Mouse (Mus musculus): ENCODE data around the gene Dlg5. TPM values are rescaled to one million over a fixed set of nuclear protein-coding genes. Genes with fewer than 3 reads are reported as not detected.

Dlg5 gene
- 12.3 and 29.2 TPM in 2 replicates for total RNA-seq (2014; rRNA removed; ENCODE audit: low replicate concordance)
- 2.6 TPM in 2 replicates for polyA plus RNA-seq (2015; fragmentation: Nextera tagmentation; extraction: Ambion mirVana)

DNA sequence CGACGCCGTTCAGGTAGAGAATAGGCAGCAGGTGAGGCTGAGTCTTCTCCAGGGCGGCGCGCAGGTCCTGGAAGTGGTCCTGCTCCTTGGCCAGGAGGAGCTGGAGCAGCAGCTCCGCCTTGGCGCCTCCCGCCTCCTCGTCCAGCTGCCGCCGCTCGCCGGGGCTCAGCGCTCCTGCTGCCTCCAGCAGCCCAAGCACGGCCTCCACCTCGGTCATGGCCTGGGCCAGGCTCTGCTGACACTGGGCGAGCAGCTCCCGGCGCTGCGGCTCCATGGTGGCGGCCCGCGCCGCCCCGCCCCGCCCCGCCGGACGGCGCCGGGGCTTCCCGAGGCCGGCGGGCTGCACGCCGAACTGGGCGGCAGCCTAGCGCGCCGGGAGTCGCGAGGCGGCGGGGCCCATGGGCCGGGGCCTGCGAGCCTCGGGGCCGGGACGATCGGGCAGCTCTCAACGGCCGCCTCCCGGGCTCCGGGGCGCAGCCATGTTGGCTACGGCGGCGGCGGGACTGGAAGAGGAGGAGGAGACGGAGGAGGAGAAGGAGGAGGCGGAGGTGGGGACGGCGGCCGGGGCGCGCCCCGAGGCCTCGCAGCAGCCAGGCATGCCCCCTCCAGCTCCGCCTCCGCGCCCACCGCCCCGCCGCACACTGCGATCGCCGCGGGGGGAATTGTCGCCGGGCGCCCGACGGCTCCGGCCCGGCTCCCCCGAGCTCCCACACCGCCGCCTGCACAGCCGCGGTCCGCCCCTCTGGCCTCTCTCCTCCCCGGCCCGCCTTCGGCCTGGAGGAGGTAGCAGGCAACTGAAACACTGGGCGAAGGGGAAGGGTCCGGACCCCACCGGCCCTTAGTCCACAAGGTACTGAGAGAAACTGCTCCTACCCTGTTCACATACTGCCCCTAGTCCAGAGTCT, at the start of gene Dlg5:
Gene Dlg5 (minus strand): TSS at position 744 of the 905 bp plus-strand sequence.
- TF ChIP-seq CTCF (IDR thresholded peaks at IDR 0.05; ENCODE audit: low read depth) (no peak), EP300 (IDR thresholded peaks at IDR 0.05; ENCODE audit: low read depth) (no peak)
- ATAC-seq (ENCODE audit: insufficient read depth, low read depth): peak; percentile 85
- Histone ChIP-seq H3K36me3 (replicated peaks; ENCODE audit: control insufficient read depth, insufficient read depth, low read length) (no peaks in the 10 kb centered on the region; the same call in 1 of the 2 replicates), H3K4me1 (ENCODE audit: control insufficient read depth, insufficient read depth) (no peaks in the 10 kb centered on the region; the same call in 1 of the 2 replicates), H3K27me3 (ENCODE audit: control insufficient read depth, insufficient read depth, low read length) (no peaks in the 10 kb centered on the region), H3K4me3 (ENCODE audit: low read depth, low read length) (peak within 1 kb of the TSS; percentile 93), H3K27ac (ENCODE audit: low read depth) (peak within 1 kb of the TSS; percentile 84), H3K9ac (replicated peaks; ENCODE audit: low read depth, low read length) (peak within 1 kb of the TSS; percentile 96), H3K4me2 (ENCODE audit: low read depth, low read length) (peak within 1 kb of the TSS; percentile 99), H3K9me3 (replicated peaks; ENCODE audit: control insufficient read depth, low read length) (no peaks in the 10 kb centered on the region)
- WGBS: under 1% methylated on average over 72 of the region's 98 CpGs
- peak; percentile 43 for DNase-seq (ENCODE audit: low spot score)

DNA sequence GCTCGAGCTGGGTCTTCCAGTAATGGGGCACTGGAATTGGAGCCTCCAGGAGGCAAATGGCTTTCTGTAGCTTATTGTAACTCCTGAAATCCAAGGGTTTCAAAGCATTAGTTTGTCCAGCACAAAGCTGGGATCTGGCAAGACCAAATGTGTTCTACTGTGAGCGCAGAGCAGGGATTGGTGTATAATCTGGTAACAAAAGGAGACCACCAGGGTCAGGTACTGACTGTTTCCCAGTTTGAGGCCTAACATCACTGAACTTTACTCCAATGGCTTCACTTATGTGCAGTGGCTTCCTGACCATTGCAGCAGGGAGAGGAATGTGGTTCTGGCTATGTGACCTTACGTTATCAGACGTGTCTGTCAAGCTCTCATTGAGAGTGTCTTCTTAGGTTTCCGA, 47.9 kb upstream of the Dlg5 start:
- H3K27me3 ChIP-seq (ENCODE audit: control insufficient read depth, insufficient read depth, low read length): no peaks in the 10 kb centered on the region
- no peak overlapping the region for H3K4me3 ChIP-seq (ENCODE audit: low read depth, low read length)
- DNase-seq (ENCODE audit: low spot score) (no peak), ATAC-seq (ENCODE audit: insufficient read depth, low read depth) (no peak)
- no peak overlapping the region for H3K27ac ChIP-seq (ENCODE audit: low read depth)
- no peak overlapping the region for H3K9ac ChIP-seq (replicated peaks; ENCODE audit: low read depth, low read length)
- TF ChIP-seq EP300 (IDR thresholded peaks at IDR 0.05; ENCODE audit: low read depth) (no peak), CTCF (IDR thresholded peaks at IDR 0.05; ENCODE audit: low read depth) (no peak)
- H3K4me1 ChIP-seq (ENCODE audit: control insufficient read depth, insufficient read depth): no peaks in the 10 kb centered on the region
- no peaks in the 10 kb centered on the region for H3K36me3 ChIP-seq (replicated peaks; ENCODE audit: control insufficient read depth, insufficient read depth, low read length)
- H3K4me2 ChIP-seq (ENCODE audit: low read depth, low read length): no peak overlapping the region
- 54% methylated on average over 5 of the region's 5 CpGs for WGBS
- no peaks in the 10 kb centered on the region for H3K9me3 ChIP-seq (replicated peaks; ENCODE audit: control insufficient read depth, low read length)

DNA sequence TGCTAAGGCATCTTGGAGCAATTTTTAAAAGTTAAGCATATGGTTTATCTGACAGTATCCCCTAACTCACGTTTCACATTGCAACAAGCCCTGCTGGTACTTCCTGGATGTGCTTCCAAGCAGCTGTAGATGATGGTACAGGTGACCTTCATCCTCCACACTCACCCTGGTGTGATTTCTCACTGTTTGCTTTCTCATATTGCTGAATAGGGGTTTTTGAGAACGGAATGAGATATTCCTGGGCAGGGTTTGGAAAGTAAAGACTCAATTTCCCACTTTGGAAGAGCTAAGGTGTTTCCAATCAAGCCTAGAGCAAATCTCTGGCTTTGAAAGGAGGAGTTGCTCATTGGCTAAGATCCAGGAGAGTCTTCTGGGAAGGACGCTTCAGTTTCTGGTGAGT, 47.2 kb upstream of the Dlg5 start, which contains the start of gene E330034G19Rik:
Gene E330034G19Rik (plus strand): TSS at position 301 of the 400 bp plus-strand sequence.
- Histone ChIP-seq H3K9ac (replicated peaks; ENCODE audit: low read depth, low read length) (no peak within 1 kb of the TSS), H3K9me3 (replicated peaks; ENCODE audit: control insufficient read depth, low read length) (no peaks in the 10 kb centered on the region), H3K4me2 (ENCODE audit: low read depth, low read length) (no peak within 1 kb of the TSS), H3K27ac (ENCODE audit: low read depth) (no peak within 1 kb of the TSS), H3K4me1 (ENCODE audit: control insufficient read depth, insufficient read depth) (no peaks in the 10 kb centered on the region), H3K4me3 (ENCODE audit: low read depth, low read length) (no peak within 1 kb of the TSS), H3K36me3 (replicated peaks; ENCODE audit: control insufficient read depth, insufficient read depth, low read length) (no peaks in the 10 kb centered on the region), H3K27me3 (ENCODE audit: control insufficient read depth, insufficient read depth, low read length) (no peaks in the 10 kb centered on the region)
- 36% methylated on average over 3 of the region's 3 CpGs for WGBS
- DNase-seq (ENCODE audit: low spot score): no peak
- ATAC-seq (ENCODE audit: insufficient read depth, low read depth): no peak
- TF ChIP-seq EP300 (IDR thresholded peaks at IDR 0.05; ENCODE audit: low read depth) (no peak), CTCF (IDR thresholded peaks at IDR 0.05; ENCODE audit: low read depth) (no peak)

DNA sequence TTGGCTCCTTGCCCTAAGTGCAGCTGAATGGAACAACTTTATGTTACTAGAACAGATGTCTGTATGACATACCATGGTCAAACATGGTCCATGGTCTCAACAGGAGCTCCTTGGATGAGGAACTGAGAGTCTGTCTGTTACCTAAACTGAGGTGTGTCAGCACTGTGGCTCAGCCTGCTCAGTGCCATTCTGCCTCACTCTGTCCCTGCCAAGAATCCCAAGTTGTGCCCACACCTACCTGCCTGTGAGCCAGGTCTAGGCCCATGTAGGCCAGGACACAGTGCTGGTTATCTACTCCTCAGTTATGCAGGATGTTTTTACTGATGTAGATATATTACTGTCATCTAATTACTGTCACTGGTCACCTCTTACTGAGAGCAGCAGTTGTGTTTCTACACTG, 45.0 kb upstream of the Dlg5 start:
- DNase-seq (ENCODE audit: low spot score) (no peak), ATAC-seq (ENCODE audit: insufficient read depth, low read depth) (no peak)
- Histone ChIP-seq H3K4me1 (ENCODE audit: control insufficient read depth, insufficient read depth) (no peaks in the 10 kb centered on the region), H3K4me3 (ENCODE audit: low read depth, low read length) (no peak overlapping the region), H3K9ac (replicated peaks; ENCODE audit: low read depth, low read length) (no peak overlapping the region), H3K4me2 (ENCODE audit: low read depth, low read length) (no peak overlapping the region), H3K27ac (ENCODE audit: low read depth) (no peak overlapping the region), H3K36me3 (replicated peaks; ENCODE audit: control insufficient read depth, insufficient read depth, low read length) (no peaks in the 10 kb centered on the region), H3K9me3 (replicated peaks; ENCODE audit: control insufficient read depth, low read length) (no peaks in the 10 kb centered on the region), H3K27me3 (ENCODE audit: control insufficient read depth, insufficient read depth, low read length) (no peaks in the 10 kb centered on the region)
- TF ChIP-seq CTCF (IDR thresholded peaks at IDR 0.05; ENCODE audit: low read depth) (no peak), EP300 (IDR thresholded peaks at IDR 0.05; ENCODE audit: low read depth) (no peak)

DNA sequence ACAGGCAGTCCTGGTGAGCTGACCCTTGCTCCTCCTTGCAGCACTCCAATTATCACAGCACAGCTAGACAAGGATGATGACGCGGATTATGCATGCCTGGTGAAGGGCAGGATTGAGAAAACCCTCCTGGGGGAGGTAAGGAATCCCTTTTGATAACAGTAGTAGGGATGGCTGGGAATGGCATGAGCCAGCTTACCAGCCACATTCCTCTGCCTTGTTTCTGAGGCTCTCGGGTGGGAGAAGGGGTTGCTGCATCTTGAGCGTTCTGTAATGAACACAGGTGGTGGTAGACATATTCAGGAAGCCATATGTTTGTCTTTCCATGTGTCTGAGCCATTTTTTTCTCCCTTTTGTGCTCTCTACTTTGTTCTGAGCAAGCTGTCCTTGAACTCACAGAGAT, 40.4 kb upstream of the Dlg5 start:
- WGBS: 19% methylated on average over 4 of the region's 4 CpGs
- H3K27me3 ChIP-seq (ENCODE audit: control insufficient read depth, insufficient read depth, low read length): no peaks in the 10 kb centered on the region
- no peak overlapping the region for H3K9ac ChIP-seq (replicated peaks; ENCODE audit: low read depth, low read length)
- ATAC-seq (ENCODE audit: insufficient read depth, low read depth) (no peak), DNase-seq (ENCODE audit: low spot score) (no peak)
- no peak overlapping the region for H3K4me3 ChIP-seq (ENCODE audit: low read depth, low read length)
- TF ChIP-seq CTCF (IDR thresholded peaks at IDR 0.05; ENCODE audit: low read depth): no peak
- TF ChIP-seq EP300 (IDR thresholded peaks at IDR 0.05; ENCODE audit: low read depth): no peak
- no peak overlapping the region for H3K27ac ChIP-seq (ENCODE audit: low read depth)
- H3K36me3 ChIP-seq (replicated peaks; ENCODE audit: control insufficient read depth, insufficient read depth, low read length): no peaks in the 10 kb centered on the region
- no peaks in the 10 kb centered on the region for H3K4me1 ChIP-seq (ENCODE audit: control insufficient read depth, insufficient read depth)
- H3K4me2 ChIP-seq (ENCODE audit: low read depth, low read length): no peak overlapping the region
- H3K9me3 ChIP-seq (replicated peaks; ENCODE audit: control insufficient read depth, low read length): no peaks in the 10 kb centered on the region

Data from heart, postnatal 0 days (tissue).